Mouse (Mus musculus) erythroblast, embryonic 14.5 days (primary cell): ENCODE results near the gene Arl6ip4.

Source experiments
- GATA1 ChIP-seq: IDR thresholded peaks from 2 replicates; pipeline ENCODE4 v1.6.1; 2012; ENCODE audit warnings: low read length, inconsistent platforms, mixed read lengths
- TAL1 ChIP-seq: IDR thresholded peaks from 3 replicates; pipeline ENCODE4 v1.6.1; 2012; ENCODE audit warnings: low read length, inconsistent platforms, mixed read lengths

DNA sequence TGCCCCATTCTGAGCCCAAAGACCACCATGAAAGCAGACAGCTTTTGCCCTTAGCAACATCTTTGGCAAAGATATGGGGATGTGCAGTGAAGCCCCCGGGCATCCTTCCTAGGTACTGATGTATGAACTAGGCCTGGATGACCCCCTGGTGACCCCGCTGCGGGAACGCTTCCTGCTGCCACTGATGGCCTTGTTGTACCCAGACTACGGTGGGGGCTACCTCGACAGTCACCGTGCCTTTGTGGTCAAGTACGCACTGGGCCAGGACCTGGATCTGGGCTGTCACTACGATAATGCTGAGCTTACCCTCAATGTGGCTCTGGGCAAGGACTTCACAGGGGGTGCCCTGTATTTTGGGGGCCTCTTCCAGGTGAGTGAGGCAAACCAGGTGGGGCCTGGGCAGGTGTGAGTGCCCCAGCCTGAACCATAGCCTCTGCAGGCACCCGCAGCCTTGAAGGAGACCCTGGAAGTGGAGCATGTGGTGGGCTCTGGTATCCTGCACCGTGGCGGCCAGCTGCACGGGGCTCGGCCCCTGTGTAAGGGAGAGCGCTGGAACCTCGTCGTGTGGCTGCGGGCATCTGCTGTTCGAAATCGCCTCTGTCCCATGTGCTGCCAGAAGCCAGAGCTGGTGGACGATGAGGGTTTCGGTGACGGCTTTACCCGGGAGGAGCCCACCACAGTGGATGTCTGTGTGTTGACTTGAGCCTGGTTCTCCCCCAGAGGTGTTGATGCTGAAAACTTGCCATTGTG, 1.4 kb upstream of the Arl6ip4 start:
- TF ChIP-seq GATA1, result no peak
- TF ChIP-seq TAL1, result no peak
